Mouse (Mus musculus): ENCODE data around the gene B4galnt4.
"Not testable (repeated sequence)": the region's sequence is repeated elsewhere in the genome, so short reads cannot be mapped to it uniquely, and the experiment has no call there.

- TF ChIP-seq CTCF (IDR thresholded peaks at IDR 0.05; ENCODE audit: low read depth, low read length); POLR2A (IDR thresholded peaks at IDR 0.05; ENCODE audit: insufficient read depth, low read length): not testable (repeated sequence)
Measured at GRCm38 (mm10) chr7:141036624-141037023, 24.3 kb upstream of the B4galnt4 start.

Data from ES-Bruce4 (cell line).